Mouse (Mus musculus) liver, embryonic 16.5 days (tissue): ENCODE results near the gene Camk1d. TPM values are rescaled to one million over a fixed set of nuclear protein-coding genes. Genes with fewer than 3 reads are reported as not detected.

Source experiments
- ATAC-seq: fragments of 200-750 bp; cut with Nextera tagmentation; 2 replicates; pipeline ENCODE4 v1.8.0; 2017; ENCODE audit warnings: low read depth, mild to moderate bottlenecking, moderate number of reproducible peaks, moderate library complexity
- H3K27ac ChIP-seq: fragments of 300-500 bp; sonication (generic); 2 replicates; pipeline ENCODE4 v1.5.1; 2014; ENCODE audit warnings: mild to moderate bottlenecking, low read length
- H3K27me3 ChIP-seq: fragments of 300-500 bp; sonication (generic); 2 replicates; pipeline ENCODE4 v1.6.1; 2014; ENCODE audit warnings: low read depth, low read length, mixed read lengths; ENCODE audit not compliant: control insufficient read depth, insufficient read depth
- H3K36me3 ChIP-seq: fragments of 300-500 bp; sonication (generic); 2 replicates; pipeline ENCODE4 v1.6.1; 2014; ENCODE audit warnings: mild to moderate bottlenecking; ENCODE audit not compliant: control insufficient read depth, insufficient read depth
- H3K4me1 ChIP-seq: fragments of 300-500 bp; sonication (generic); 2 replicates; pipeline ENCODE4 v1.6.1; 2014; ENCODE audit warnings: low read depth, low read length, mixed read lengths; ENCODE audit not compliant: control insufficient read depth
- H3K4me2 ChIP-seq: fragments of 300-500 bp; sonication (generic); 2 replicates; pipeline ENCODE4 v1.6.1; 2014; ENCODE audit warnings: low read depth, low read length, mixed read lengths
- H3K4me3 ChIP-seq: fragments of 300-500 bp; sonication (generic); 2 replicates; pipeline ENCODE4 v1.5.1; 2014; ENCODE audit warnings: low read depth, mild to moderate bottlenecking, low read length
- H3K9ac ChIP-seq: fragments of 300-500 bp; sonication (generic); 2 replicates; pipeline ENCODE4 v1.6.1; 2014; ENCODE audit warnings: low read depth, low read length
- H3K9me3 ChIP-seq: fragments of 300-500 bp; sonication (generic); replicated peaks from 2 replicates; pipeline ENCODE4 v1.6.1; 2016; ENCODE audit warnings: low read length; ENCODE audit not compliant: control insufficient read depth
- WGBS: fragments of 180-500 bp; shearing (Covaris S2); extraction: QIAGEN DNeasy Blood & Tissue Kit; methylation state at CpG from one replicate; pipeline ENCODE4 v1.1.7; 2014; ENCODE audit not compliant: insufficient replicate concordance; 5-methylcytosine and 5-hydroxymethylcytosine counted together
- polyA plus RNA-seq: library from polyadenylated mRNA; unstranded; fragments of >200 nt; fragmentation: Nextera tagmentation; extraction: Ambion mirVana; gene quantifications from 2 replicates; pipeline ENCODE4 v1.2.1, GENCODE M21; 2015

Camk1d gene
- polyA plus RNA-seq, 1 experiment from 2014 or later, result 1.3 TPM

DNA sequence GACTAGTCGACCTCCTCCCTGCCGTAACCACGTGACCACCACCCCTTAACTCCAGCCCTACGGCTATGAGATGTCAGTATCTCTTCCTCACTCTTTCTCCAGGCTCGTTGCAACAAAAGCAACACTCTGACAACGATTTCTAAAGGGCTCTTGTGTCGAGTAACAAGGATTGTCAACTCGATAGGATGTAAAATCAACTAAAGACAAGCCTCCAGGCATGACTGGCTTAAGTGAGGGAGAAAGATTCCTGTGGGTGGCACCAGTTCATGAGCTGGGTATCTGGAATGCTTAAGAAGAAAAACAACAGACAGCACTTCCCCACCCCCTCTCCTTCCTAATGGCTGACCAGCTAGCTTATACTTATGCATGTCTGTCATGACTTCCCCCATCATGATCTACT lies 15.9 kb downstream of the Camk1d start:
- 47% methylated on average over 8 of the region's 8 CpGs for WGBS
- Histone ChIP-seq H3K9ac (no peak overlapping the region), H3K9me3 (no peaks in the 10 kb centered on the region), H3K4me2 (no peak overlapping the region), H3K27me3 (no peaks in the 10 kb centered on the region), H3K4me3 (no peak overlapping the region), H3K36me3 (no peaks in the 10 kb centered on the region), H3K27ac (no peak overlapping the region), H3K4me1 (no peaks in the 10 kb centered on the region; the same call in none of the 2 replicates)
- ATAC-seq, result no peak

DNA sequence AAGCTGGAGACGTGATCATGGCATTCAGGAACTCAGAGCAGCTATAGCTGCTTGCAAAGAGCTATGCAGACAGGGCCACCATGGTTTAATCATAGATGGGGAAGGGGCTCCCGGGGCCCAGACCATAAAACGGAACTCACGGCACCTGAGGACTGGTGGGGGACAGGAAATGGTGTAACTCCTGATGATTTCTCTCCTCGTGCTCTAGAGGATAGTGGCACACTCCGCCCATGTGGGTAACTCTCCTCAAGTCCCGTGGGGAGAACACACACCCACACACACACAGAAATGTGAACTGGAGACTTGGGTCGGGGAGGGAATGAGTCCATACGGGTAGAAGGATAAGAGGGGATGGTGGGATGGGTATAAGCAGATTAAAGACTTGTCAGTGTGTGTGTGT lies 20.2 kb downstream of the Camk1d start:
- no peaks in the 10 kb centered on the region for H3K4me1 ChIP-seq
- H3K4me2 ChIP-seq, result no peak overlapping the region
- H3K36me3 ChIP-seq, result no peaks in the 10 kb centered on the region
- no peak overlapping the region for H3K9ac ChIP-seq
- H3K27ac ChIP-seq, result no peak overlapping the region
- WGBS, result 58% methylated on average over 9 of the region's 9 CpGs
- no peaks in the 10 kb centered on the region for H3K27me3 ChIP-seq
- no peaks in the 10 kb centered on the region for H3K9me3 ChIP-seq
- ATAC-seq, result no peak
- H3K4me3 ChIP-seq, result no peak overlapping the region

DNA sequence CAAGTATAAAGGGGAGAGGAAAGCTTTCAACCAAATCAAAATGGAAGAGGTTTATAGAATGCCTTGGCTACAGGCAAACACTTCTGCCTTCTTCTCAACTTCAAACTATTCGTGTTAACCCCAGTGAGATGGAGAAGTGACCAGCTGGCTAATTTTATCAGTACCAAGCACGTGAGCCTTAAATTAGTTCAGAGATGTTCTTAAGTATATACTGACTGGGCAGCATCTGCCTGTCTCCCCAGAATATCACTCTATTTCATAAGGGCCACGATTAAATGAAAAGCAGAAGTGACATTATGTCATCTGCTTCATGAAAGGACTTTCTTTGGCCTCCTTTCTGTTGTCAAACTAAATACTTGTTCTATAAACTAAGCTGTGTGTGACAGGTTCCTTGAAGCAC lies 22.6 kb downstream of the Camk1d start:
- H3K27ac ChIP-seq, result no peak overlapping the region
- H3K9ac ChIP-seq, result no peak overlapping the region
- H3K4me2 ChIP-seq, result no peak overlapping the region
- no peaks in the 10 kb centered on the region for H3K36me3 ChIP-seq
- ATAC-seq, result no peak
- 43% methylated on average over 3 of the region's 3 CpGs for WGBS
- H3K4me3 ChIP-seq, result no peak overlapping the region
- no peaks in the 10 kb centered on the region for H3K4me1 ChIP-seq
- H3K9me3 ChIP-seq, result no peaks in the 10 kb centered on the region
- no peaks in the 10 kb centered on the region for H3K27me3 ChIP-seq

DNA sequence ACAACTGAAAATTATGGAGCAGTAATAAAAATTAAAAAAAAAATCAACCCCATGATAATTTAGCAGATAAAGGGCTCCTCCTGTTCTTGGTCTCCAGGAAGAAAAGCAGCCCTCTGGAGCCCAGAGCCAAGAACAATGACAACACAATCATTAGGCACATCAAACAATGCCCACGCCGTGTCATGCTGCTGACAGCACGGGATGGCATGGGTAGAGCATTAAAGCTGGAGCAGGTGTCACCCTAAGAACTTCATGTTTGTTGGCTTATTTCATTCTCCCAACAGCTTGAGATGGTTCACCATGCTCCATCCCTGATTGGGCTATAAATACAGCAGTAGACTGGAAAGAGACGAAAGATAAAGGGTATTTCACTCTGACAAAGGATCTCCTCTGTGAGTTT lies 30.9 kb downstream of the Camk1d start:
- no peaks in the 10 kb centered on the region for H3K27me3 ChIP-seq
- 84% methylated on average over 4 of the region's 4 CpGs for WGBS
- no peak for ATAC-seq

DNA sequence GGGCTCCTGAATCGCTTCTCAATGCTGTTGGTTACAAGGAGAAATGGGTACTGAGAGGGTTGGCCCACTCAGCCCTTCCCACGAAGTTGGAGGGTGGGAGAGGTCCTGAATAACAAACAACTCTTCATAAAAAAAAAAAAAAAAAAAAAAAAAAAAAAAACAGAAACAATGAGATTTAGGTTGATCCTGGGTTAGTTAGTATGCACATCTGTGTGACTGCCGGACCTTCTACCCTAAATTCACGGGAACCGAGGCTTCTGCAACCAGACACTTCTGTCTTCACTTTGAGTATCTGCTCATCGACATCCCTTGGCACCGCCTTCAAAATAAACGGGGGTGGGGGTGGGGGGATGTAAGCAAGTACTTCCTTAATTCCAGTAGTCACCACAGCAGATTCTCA lies 32.4 kb downstream of the Camk1d start:
- no peaks in the 10 kb centered on the region for H3K4me1 ChIP-seq

More for the DNA sequence above, 30.9 kb downstream of the Camk1d start:
- no peak overlapping the region for H3K9ac ChIP-seq
- no peak overlapping the region for H3K27ac ChIP-seq
- no peak overlapping the region for H3K4me3 ChIP-seq
- H3K4me2 ChIP-seq, result no peak overlapping the region
- no peaks in the 10 kb centered on the region for H3K4me1 ChIP-seq
- H3K9me3 ChIP-seq, result no peaks in the 10 kb centered on the region
- H3K36me3 ChIP-seq, result no peaks in the 10 kb centered on the region

DNA sequence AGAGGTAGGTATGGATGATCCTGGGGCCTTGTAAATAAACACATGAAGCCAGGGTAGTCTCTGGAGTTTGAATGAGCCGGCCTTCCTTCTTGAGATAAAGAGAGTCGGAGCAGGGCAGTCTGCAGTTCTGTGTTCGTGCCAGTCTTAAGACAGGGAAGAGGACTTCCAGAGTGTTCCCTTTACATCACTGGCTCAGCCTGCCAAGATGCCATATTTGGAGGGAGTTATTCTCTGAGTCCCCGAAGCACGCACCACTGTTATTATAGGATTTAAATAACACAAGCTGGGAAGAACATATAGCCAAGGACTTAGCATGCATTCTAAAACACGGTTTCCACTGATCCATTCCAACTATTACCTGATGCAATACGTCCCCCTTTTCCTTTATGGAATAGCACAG lies 33.0 kb downstream of the Camk1d start:
- 70% methylated on average over 7 of the region's 7 CpGs for WGBS
- Histone ChIP-seq H3K9me3 (no peaks in the 10 kb centered on the region), H3K4me1 (no peaks in the 10 kb centered on the region), H3K27ac (no peak overlapping the region), H3K4me2 (no peak overlapping the region), H3K36me3 (no peaks in the 10 kb centered on the region), H3K9ac (no peak overlapping the region), H3K27me3 (no peaks in the 10 kb centered on the region), H3K4me3 (no peak overlapping the region)
- ATAC-seq, result no peak

More for the DNA sequence above, 32.4 kb downstream of the Camk1d start:
- no peaks in the 10 kb centered on the region for H3K9me3 ChIP-seq
- no peak for ATAC-seq
- 50% methylated on average over 8 of the region's 8 CpGs for WGBS
- no peak overlapping the region for H3K4me2 ChIP-seq
- H3K36me3 ChIP-seq, result no peaks in the 10 kb centered on the region
- H3K27ac ChIP-seq, result no peak overlapping the region
- H3K27me3 ChIP-seq, result no peaks in the 10 kb centered on the region
- H3K9ac ChIP-seq, result no peak overlapping the region
- H3K4me3 ChIP-seq, result no peak overlapping the region

DNA sequence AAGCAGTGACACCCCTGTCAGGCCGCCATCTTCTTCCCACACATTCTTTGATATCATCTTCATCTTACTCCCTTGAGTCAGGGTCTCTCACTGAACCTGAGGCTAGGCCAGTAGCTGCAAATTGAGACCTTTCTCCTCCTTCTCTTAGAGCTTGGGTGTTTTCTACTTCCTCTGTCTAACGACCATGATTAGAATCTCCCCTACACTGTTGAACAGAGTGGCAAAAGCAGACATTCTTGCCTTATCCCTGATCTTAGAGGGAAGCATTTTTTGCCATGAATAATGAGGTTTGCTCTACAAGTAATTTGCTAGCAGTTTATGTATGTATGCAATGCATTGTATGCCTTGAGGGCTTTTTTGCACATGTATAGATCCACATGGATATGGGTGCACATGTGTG lies 35.3 kb downstream of the Camk1d start:
- Histone ChIP-seq H3K9ac (no peak overlapping the region), H3K36me3 (no peaks in the 10 kb centered on the region), H3K27ac (no peak overlapping the region), H3K4me1 (no peaks in the 10 kb centered on the region), H3K4me3 (no peak overlapping the region), H3K4me2 (no peak overlapping the region), H3K9me3 (no peaks in the 10 kb centered on the region), H3K27me3 (no peaks in the 10 kb centered on the region)
- no peak for ATAC-seq
- 52% methylated on average over 2 of the region's 2 CpGs for WGBS

DNA sequence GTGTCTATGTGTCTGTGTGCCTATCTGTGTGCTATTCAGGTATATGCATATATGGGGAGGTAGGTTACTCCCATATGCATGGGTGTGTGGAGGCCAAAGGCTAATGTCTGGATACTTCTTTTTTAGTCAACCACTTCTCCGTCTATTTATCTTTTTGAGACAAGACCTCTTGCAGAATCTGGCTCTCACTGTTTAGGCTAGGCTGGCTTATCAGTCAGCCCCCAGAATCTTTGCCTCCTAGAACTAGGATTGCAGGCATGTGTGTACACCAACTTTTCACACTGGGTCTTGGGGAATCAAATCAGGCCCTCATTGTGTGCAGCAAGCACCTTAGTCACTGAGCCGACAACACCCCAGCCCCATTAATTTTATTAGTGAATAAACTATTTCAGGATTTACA lies 36.8 kb downstream of the Camk1d start:
- Histone ChIP-seq H3K36me3 (no peaks in the 10 kb centered on the region), H3K4me1 (no peaks in the 10 kb centered on the region), H3K9ac (no peak overlapping the region), H3K9me3 (no peaks in the 10 kb centered on the region), H3K4me2 (no peak overlapping the region), H3K27me3 (no peaks in the 10 kb centered on the region), H3K27ac (no peak overlapping the region), H3K4me3 (no peak overlapping the region)
- 42% methylated on average over 2 of the region's 2 CpGs for WGBS
- ATAC-seq, result no peak

DNA sequence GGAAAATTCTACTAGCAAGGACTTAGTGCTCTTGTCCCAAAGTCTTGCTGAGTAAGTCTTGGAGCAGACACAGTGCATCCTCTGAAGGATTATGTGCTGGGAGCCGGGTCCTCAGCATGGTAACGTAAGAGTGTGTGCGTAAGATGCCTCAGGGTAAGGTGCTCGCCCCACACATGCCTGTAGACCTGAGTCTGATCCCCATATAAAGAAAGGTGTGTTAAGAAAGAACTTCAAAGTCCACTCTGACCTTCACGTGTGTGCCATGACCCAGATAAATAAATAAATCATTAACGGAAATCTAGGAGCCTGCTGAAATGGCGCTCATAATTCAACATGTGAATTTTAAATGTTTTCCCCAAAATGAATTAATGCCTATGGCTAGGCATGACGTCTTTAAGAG lies 37.5 kb downstream of the Camk1d start:
- Histone ChIP-seq H3K4me3 (no peak overlapping the region), H3K4me2 (no peak overlapping the region), H3K27ac (no peak overlapping the region), H3K4me1 (no peaks in the 10 kb centered on the region), H3K9ac (no peak overlapping the region), H3K36me3 (no peaks in the 10 kb centered on the region), H3K9me3 (no peaks in the 10 kb centered on the region), H3K27me3 (no peaks in the 10 kb centered on the region)
- ATAC-seq, result no peak
- 61% methylated on average over 8 of the region's 8 CpGs for WGBS

DNA sequence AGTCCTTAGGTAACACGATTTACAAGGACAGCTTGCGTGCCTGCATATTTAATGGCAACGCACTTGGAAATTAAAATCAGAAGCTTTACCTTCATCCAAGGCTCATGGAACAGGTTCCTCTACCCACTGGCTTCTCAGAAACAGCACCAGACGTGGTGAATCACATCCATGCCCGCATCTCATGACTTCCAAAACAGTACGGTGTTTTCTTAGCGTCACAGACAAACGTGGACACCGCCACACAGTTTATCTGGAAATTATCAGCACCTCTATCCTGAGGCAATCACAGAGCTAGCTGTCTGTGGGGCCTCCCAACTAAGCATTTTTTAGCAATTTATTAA lies 38.2 kb downstream of the Camk1d start:
- ATAC-seq, result no peak

More for the DNA sequence above, 38.2 kb downstream of the Camk1d start:
- no peaks in the 10 kb centered on the region for H3K9me3 ChIP-seq
- 47% methylated on average over 9 of the region's 9 CpGs for WGBS
- no peak overlapping the region for H3K4me3 ChIP-seq
- no peaks in the 10 kb centered on the region for H3K27me3 ChIP-seq
- H3K4me1 ChIP-seq, result no peaks in the 10 kb centered on the region
- no peak overlapping the region for H3K9ac ChIP-seq
- H3K4me2 ChIP-seq, result no peak overlapping the region
- H3K36me3 ChIP-seq, result no peaks in the 10 kb centered on the region
- no peak overlapping the region for H3K27ac ChIP-seq
